Mouse (Mus musculus): ENCODE data around the gene Gse1.

DNA sequence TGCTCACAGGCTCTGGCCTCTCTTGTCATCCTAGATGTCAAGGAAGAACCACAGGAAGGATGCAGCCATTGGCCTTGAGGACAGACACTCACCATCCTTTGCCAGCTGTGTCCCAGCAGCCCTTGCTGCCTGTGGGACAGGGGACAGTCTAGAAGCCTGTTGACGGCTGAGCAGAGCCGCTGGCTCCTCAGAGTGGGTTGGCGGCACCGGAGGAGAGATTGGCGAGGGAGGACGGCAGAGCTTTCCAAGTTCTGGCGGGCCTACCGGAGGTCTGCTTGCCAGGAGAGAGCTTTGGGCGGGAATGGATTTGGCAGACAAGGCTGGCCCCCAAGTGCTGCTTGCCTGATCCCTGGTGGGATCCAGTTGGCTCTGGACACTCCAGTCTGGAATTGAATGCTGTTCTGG is 165.6 kb downstream of the Gse1 start:
- TF ChIP-seq CTCF (IDR thresholded peaks at IDR 0.05; ENCODE audit: borderline replicate concordance, insufficient read depth, low read depth, low read length), result no peak
- TF ChIP-seq POLR2A (IDR thresholded peaks at IDR 0.05; ENCODE audit: borderline replicate concordance, insufficient read depth, low read length), result no peak

Measured in cerebellum, adult 2 months (tissue).